Mouse (Mus musculus) adrenal gland, postnatal 25 days (tissue): ENCODE results near the gene Tpp2. TPM values are rescaled to one million over a fixed set of nuclear protein-coding genes. Genes with fewer than 3 reads are reported as not detected.
"Not testable (repeated sequence)": the region's sequence is repeated elsewhere in the genome, so short reads cannot be mapped to it uniquely, and the experiment has no call there.

Experiments used
- DNase-seq: peaks from one replicate; pipeline ENCODE4 v3.0.0; 2021; ENCODE audit warnings: mixed read lengths
- microRNA-seq, 2 experiments: library from miRNA; unstranded; fragments of <30 nt; microRNA quantifications; one replicate each; pipeline ENCODE4 v1.2.0; 2021
- total RNA-seq: library from RNA; stranded (reverse); gene quantifications from 2 replicates; pipeline ENCODE4 v1.2.3, GENCODE M21; 2021

The Tpp2 gene
- total RNA-seq, 1 experiment from 2014 or later = 57.8 TPM

- no peak for DNase-seq
These were observed 86.5 kb downstream of the Tpp2 start, which contains the start of gene Mettl21c for GRCm38 (mm10) chr1:44019934-44020333. Gene Mettl21c (minus strand): TSS chr1:44020034.

GRCm38 (mm10) chr1:44022656-44023055 lies 89.2 kb downstream of the Tpp2 start:
- DNase-seq = no peak

- no peak for DNase-seq
These were observed 94.2 kb downstream of the Tpp2 start for GRCm38 (mm10) chr1:44027651-44028050.

- no peak for DNase-seq
These were observed 98.8 kb downstream of the Tpp2 start for GRCm38 (mm10) chr1:44032213-44032612.

- no peak for DNase-seq
These were observed 99.5 kb downstream of the Tpp2 start for GRCm38 (mm10) chr1:44032948-44033347.

GRCm38 (mm10) chr1:44041797-44042554 lies 108.5 kb downstream of the Tpp2 start:
- peak; percentile 63 for DNase-seq

- no peak for DNase-seq
These were observed 109.1 kb downstream of the Tpp2 start for GRCm38 (mm10) chr1:44042555-44042915.

GRCm38 (mm10) chr1:44045689-44046088 lies 112.2 kb downstream of the Tpp2 start:
- not testable (repeated sequence) for DNase-seq

- DNase-seq = peak; percentile 65
These were observed 113.1 kb downstream of the Tpp2 start for GRCm38 (mm10) chr1:44046556-44046955.

Small RNA genes within 50 kb of the gene (microRNA-seq; reads per million reads assigned to microRNA genes)
- gene Gm24180 = 0 reads per million in 2 experiments

Other genes with a start within 250 kb of the Tpp2 start
- gene 1500015O10Rik, start 203.0 kb upstream of the Tpp2 start, total RNA-seq = 145 and 150 TPM in 2 replicates
- 45.8 and 56.1 TPM in 2 replicates for gene Uxs1, start 105.8 kb upstream of the Tpp2 start, total RNA-seq
- not detected in 2 replicates for gene Mettl21c, start 86.4 kb downstream of the Tpp2 start, total RNA-seq
- 0.09 TPM in 1 of 2 replicates, not detected in the other for gene Gm8251, start 128.3 kb downstream of the Tpp2 start, total RNA-seq
- 9.8 and 10.5 TPM in 2 replicates for gene Tex30, start 168.8 kb downstream of the Tpp2 start, total RNA-seq
- gene Kdelc1, start 185.2 kb downstream of the Tpp2 start, total RNA-seq = 22.0 and 25.6 TPM in 2 replicates
- gene Bivm, start 185.3 kb downstream of the Tpp2 start, total RNA-seq = 20.8 and 26.5 TPM in 2 replicates
- 20.2 and 21.3 TPM in 2 replicates for gene Ercc5, start 214.1 kb downstream of the Tpp2 start, total RNA-seq